Mouse (Mus musculus) C2C12 (cell line): ENCODE results near the gene Mavs. TPM values are rescaled to one million over a fixed set of nuclear protein-coding genes. Genes with fewer than 3 reads are reported as not detected.

ENCODE experiments used
- H3K27me3 ChIP-seq: one replicate; pipeline ENCODE4 v1.6.1; 2011; ENCODE audit not compliant: control insufficient read depth, insufficient read depth, insufficient read length
- H3K36me3 ChIP-seq: one replicate; pipeline ENCODE4 v1.6.1; 2011; ENCODE audit not compliant: control insufficient read depth, insufficient read depth
- H3K4me3 ChIP-seq: one replicate; pipeline ENCODE4 v1.5.1; 2011; ENCODE audit warnings: mild to moderate bottlenecking, control low read depth; ENCODE audit not compliant: poor library complexity, insufficient read depth, severe bottlenecking
- H3K79me2 ChIP-seq: one replicate; pipeline ENCODE4 v1.6.1; 2011; ENCODE audit not compliant: control insufficient read depth, insufficient read depth
- H3K79me3 ChIP-seq: one replicate; pipeline ENCODE4 v1.6.1; 2011; ENCODE audit warnings: low read depth, control low read depth
- H3ac ChIP-seq: one replicate; pipeline ENCODE3; 2011; ENCODE audit warnings: low read depth; ENCODE audit not compliant: control insufficient read depth, insufficient read length
- CEBPB ChIP-seq: IDR thresholded peaks from one replicate; pipeline ENCODE4 v1.6.1; 2011; ENCODE audit warnings: low read depth, mild to moderate bottlenecking, control low read depth, moderate library complexity
- CTCF ChIP-seq: IDR thresholded peaks from one replicate; pipeline ENCODE4 v1.5.1; 2011; ENCODE audit not compliant: control insufficient read depth, insufficient read depth, insufficient read length
- FOSL1 ChIP-seq: IDR thresholded peaks from one replicate; pipeline ENCODE4 v1.8.0; 2011; ENCODE audit warnings: mild to moderate bottlenecking, low read length; ENCODE audit not compliant: poor library complexity, insufficient read depth, severe bottlenecking
- MAX ChIP-seq: IDR thresholded peaks from one replicate; pipeline ENCODE4 v1.6.1; 2011; ENCODE audit warnings: mild to moderate bottlenecking, control low read depth
- MYOD1 ChIP-seq: IDR thresholded peaks from one replicate; pipeline ENCODE4 v1.6.1; 2011; ENCODE audit warnings: low read depth; ENCODE audit not compliant: control insufficient read depth, insufficient read length
- MYOG ChIP-seq: IDR thresholded peaks from one replicate; pipeline ENCODE4 v1.6.1; 2011; ENCODE audit not compliant: control insufficient read depth, insufficient read length; ENCODE audit errors: extremely low read depth
- USF1 ChIP-seq: IDR thresholded peaks from one replicate; pipeline ENCODE4 v1.6.1; 2011; ENCODE audit warnings: low read depth, mild to moderate bottlenecking, control low read depth, moderate library complexity
- polyA plus RNA-seq: library from polyadenylated mRNA; unstranded; fragments of >200 nt; fragmentation: generic; extraction: Trizol; gene quantifications from one replicate; pipeline ENCODE4 v1.2.1, GENCODE M21; 2012; ENCODE audit warnings: missing spikeins

Gene Mavs
- polyA plus RNA-seq, 1 experiment, result 19.1 TPM

DNA sequence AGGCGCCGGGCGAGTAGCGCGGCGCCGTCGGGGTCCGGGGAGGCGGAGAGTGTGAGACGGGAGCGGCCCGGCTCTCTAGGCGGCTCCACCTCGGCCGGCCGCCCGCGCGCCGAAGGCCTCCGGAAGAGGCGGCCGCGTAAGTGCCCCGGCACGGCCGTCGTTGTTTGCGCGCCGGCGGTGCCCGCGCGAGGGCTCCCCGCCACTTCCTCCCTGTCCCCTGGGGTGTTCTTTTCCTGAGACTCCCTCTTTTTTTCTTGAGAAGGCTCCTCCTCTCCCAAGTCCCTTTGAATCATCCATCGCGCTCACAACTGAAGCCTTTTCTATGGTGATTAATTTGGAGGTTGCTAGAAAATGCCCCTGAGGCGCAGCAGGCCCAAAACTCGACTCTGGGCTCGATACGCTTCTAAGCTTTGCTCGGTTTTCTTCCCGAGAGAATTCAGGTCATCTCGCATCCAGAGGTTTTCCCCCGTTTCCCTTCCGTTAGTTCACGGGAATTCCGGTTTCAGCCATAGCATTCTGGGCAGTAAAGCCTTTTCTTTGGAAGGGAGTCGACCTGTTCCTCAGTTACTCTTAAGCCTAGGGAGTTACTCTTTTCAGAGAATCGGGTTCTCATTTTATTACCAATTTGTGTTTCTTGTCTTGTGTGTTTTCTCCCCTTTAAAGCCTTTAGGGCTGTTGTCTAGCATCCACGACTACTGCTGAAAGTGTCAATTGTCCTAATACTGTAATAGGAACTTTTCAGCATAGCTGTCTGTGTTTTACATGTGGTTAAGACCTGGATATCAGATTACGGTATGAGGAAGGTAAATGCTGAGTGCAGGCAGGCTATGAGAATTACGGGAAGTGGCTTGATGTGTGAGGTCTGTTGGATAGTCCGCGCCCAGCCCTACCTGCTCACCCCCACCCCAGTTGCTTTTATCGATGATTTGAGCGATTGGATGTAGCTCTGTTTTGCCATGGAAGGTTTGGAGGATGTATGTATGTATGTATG is 29.1 kb downstream of the Mavs start:
- no peaks in the 10 kb centered on the region for H3K27me3 ChIP-seq
- H3K4me3 ChIP-seq, result peak overlapping the region; percentile 70
- peak overlapping the region; percentile 91 for H3ac ChIP-seq
- H3K79me2 ChIP-seq, result peaks cover 54% of the 10 kb centered on the region
- H3K79me3 ChIP-seq, result peaks cover 48% of the 10 kb centered on the region
- no peaks in the 10 kb centered on the region for H3K36me3 ChIP-seq
- TF ChIP-seq MAX, result peak; percentile 43
- no peak for TF ChIP-seq CEBPB

DNA sequence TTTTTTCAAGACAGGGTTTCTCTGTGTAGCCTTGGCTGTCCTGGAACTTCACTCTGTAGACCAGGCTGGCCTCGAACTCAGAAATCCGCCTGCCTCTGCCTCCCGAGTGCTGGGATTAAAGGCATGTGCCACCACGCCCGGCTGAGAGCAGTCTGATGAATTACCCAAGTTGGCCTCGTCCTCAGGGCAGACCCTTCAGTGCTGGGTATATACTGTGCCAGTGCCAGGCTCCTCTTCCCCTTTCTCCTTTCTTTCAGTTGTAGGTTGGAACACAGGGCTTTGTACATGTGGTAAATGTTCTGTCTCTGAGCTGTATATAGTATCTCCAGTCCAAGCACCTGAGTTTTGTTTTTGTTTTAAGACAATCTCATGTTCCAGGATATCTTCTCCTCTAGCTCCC is 30.2 kb downstream of the Mavs start:
- no peaks in the 10 kb centered on the region for H3K27me3 ChIP-seq
- H3K36me3 ChIP-seq, result no peaks in the 10 kb centered on the region
- H3K79me2 ChIP-seq, result peaks cover 64% of the 10 kb centered on the region
- peaks cover 57% of the 10 kb centered on the region for H3K79me3 ChIP-seq
- H3K4me3 ChIP-seq, result peak overlapping the region; percentile 70
- TF ChIP-seq MYOG (no peak), USF1 (no peak)
- no peak overlapping the region for H3ac ChIP-seq

DNA sequence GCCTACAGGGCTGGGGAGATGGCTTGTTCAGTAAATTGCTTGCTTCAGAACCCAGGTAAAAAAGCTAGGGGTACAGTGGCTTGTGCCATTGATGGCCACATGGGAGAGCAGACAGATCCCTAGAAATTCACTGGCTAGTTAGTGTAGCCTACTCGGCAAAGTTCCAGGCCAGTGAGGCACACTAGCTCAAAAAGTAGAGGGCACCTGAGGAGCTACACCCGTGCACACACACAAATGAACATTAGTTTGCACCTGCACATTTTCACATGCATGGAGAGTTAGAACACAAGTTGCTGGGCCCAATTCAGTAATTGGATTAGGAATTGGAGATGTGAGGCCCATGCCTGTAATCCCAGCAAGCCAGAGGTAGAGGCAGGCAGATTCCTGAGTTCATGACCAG is 31.2 kb downstream of the Mavs start:
- Histone ChIP-seq H3ac (no peak overlapping the region), H3K79me3 (peaks cover 67% of the 10 kb centered on the region), H3K36me3 (no peaks in the 10 kb centered on the region), H3K79me2 (peaks cover 75% of the 10 kb centered on the region), H3K4me3 (no peak overlapping the region), H3K27me3 (no peaks in the 10 kb centered on the region)
- no peak for TF ChIP-seq USF1
- TF ChIP-seq CTCF, result no peak
- no peak for TF ChIP-seq MAX
- TF ChIP-seq FOSL1, result no peak
- no peak for TF ChIP-seq MYOG
- no peak for TF ChIP-seq MYOD1
- no peak for TF ChIP-seq CEBPB

DNA sequence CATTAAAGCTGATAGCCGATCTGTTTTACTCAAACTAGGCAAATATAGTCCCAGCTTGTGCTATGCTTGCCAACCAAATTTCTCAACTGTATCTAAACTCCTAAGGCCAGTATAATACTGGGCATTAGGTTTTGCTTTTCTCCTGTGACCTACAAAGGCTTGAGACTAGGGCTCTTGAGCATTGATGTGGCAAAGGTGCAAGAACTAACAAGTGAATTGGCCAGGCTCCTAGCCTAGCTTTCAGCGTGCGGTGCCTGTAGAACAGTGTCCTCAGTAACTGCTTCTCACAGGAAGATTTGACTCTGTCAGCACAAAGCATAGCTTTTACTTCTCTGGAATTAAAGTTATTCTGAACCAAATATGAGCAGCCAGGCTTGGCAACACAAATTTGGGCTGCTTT is 41.6 kb downstream of the Mavs start:
- Histone ChIP-seq H3ac (no peak overlapping the region), H3K79me3 (peaks cover 26% of the 10 kb centered on the region), H3K27me3 (no peaks in the 10 kb centered on the region), H3K36me3 (peaks cover 67% of the 10 kb centered on the region), H3K79me2 (peaks cover 44% of the 10 kb centered on the region), H3K4me3 (no peak overlapping the region)
- TF ChIP-seq MYOD1 (no peak), FOSL1 (no peak), MAX (no peak), CEBPB (no peak), MYOG (no peak), USF1 (no peak), CTCF (no peak)

DNA sequence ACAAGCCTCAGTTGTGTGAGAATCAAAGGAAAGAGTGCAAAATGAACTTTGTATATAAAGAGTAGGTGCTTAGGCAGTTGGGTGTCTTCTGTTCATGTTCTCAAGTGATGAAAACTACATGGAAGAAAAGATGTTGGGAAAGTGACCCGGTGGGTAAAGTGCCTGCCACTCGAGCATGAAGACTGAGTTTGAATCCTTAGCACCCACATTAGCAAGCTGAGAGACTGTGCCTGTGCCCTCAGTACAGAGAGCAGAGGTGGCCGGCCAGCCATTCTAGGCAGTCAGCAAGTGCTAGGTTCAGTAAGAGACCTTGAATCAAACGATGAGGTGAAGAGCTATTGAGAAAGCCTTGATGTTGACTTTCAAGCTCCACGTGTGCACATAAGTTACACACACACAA is 42.9 kb downstream of the Mavs start:
- H3K27me3 ChIP-seq, result no peaks in the 10 kb centered on the region
- TF ChIP-seq MYOD1 (no peak), FOSL1 (no peak), CEBPB (no peak), CTCF (no peak), MYOG (no peak), MAX (no peak), USF1 (no peak)
- peaks cover 16% of the 10 kb centered on the region for H3K79me3 ChIP-seq
- no peak overlapping the region for H3K4me3 ChIP-seq
- H3K79me2 ChIP-seq, result peaks cover 39% of the 10 kb centered on the region
- H3K36me3 ChIP-seq, result peaks cover 79% of the 10 kb centered on the region
- no peak overlapping the region for H3ac ChIP-seq

DNA sequence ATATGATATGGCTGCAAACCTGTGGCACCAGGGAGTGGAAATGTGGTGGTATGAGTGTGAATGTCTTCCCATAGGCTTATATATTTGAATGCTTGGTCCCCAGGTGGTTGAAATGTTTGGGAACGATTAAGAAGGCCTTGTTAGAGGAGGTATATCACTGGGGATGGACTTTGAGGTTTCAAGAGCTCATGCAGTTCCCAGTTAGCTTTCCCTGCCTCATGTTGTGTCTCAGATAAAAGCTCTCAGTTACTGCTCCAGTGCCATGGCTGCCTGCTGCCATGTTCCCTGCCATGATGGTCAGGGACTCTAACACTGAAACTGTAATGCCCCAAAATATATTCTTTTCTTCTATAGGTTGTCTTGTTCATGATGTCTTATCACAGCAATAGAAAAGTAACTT is 47.7 kb downstream of the Mavs start:
- TF ChIP-seq MYOD1 (no peak), MAX (no peak), MYOG (no peak), USF1 (no peak), FOSL1 (no peak), CTCF (no peak), CEBPB (no peak)

More for the DNA sequence above, 47.7 kb downstream of the Mavs start:
- no peak overlapping the region for H3ac ChIP-seq
- H3K79me3 ChIP-seq, result peaks cover 1% of the 10 kb centered on the region
- no peak overlapping the region for H3K4me3 ChIP-seq
- H3K27me3 ChIP-seq, result no peaks in the 10 kb centered on the region
- peaks cover 84% of the 10 kb centered on the region for H3K36me3 ChIP-seq
- H3K79me2 ChIP-seq, result peaks cover 15% of the 10 kb centered on the region
